ENCODE assay signal across 20 mouse cellular contexts in the genomic region with DNA sequence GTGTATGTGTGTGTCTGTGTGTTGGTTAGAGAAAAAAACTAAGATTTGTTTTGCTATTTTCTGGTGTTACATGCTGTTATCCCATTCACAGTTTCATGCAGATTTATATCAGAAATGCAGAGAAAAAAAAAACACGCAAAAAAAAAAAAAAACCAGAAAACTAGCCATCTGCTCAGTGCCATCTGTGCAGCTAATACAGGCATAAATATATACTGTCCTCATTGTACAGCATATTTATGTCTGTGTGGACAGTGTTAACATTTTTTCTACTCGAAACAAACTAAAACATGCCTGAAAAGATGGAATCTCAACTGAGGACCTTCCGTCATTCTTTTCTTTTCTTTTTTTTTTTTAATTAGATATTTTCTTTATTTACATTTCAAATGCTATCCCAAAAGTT.
"Had no signal": no experiment of that assay in that cellular context is flagged by ENCODE, and none has a peak within 500 bp of the region (broad histone marks: within the 10 kb centered on the region; RNA-seq: fewer than 3 reads in every experiment).

No protein-coding gene starts in this region.

- DNase-seq: kidney, adult 8-10 months; kidney, postnatal 10 days; kidney, postnatal 4 days; layer of hippocampus, adult 9-11 months; liver, postnatal 0 days; lung, embryonic 14.5 days; thymus, postnatal 25 days had no signal

- H3K9ac ChIP-seq: kidney, embryonic 15.5 days; limb, embryonic 12.5 days; limb, embryonic 15.5 days; liver, embryonic 14.5 days; liver, postnatal 0 days; lung, embryonic 14.5 days; midbrain, embryonic 13.5 days; neural tube, embryonic 13.5 days had no signal

- H3K4me2 ChIP-seq: kidney, embryonic 15.5 days; limb, embryonic 12.5 days; limb, embryonic 15.5 days; liver, embryonic 11.5 days; lung, embryonic 14.5 days; midbrain, embryonic 13.5 days; neural tube, embryonic 13.5 days had no signal

- H3K27ac ChIP-seq: kidney, embryonic 15.5 days; layer of hippocampus, adult 2 months; limb, embryonic 12.5 days; limb, embryonic 15.5 days; liver, embryonic 14.5 days; macrophage; midbrain, embryonic 10.5 days; midbrain, embryonic 13.5 days; neural tube, embryonic 13.5 days had no signal

- H3K36me3 ChIP-seq: kidney, embryonic 15.5 days; limb, embryonic 12.5 days; limb, embryonic 15.5 days; midbrain, embryonic 10.5 days; midbrain, embryonic 13.5 days had no signal

- H3K4me1 ChIP-seq: kidney, embryonic 15.5 days; limb, embryonic 12.5 days; limb, embryonic 15.5 days; midbrain, embryonic 10.5 days; midbrain, embryonic 13.5 days; neural tube, embryonic 13.5 days had no signal

- H3K4me3 ChIP-seq: kidney, embryonic 15.5 days; layer of hippocampus, adult 2 months; limb, embryonic 12.5 days; limb, embryonic 15.5 days; midbrain, embryonic 10.5 days; midbrain, embryonic 13.5 days; myocyte; neural tube, embryonic 13.5 days had no signal

- ATAC-seq: liver, postnatal 0 days; lung, postnatal 0 days; midbrain, embryonic 13.5 days; midbrain, embryonic 16.5 days had no signal

- H3K27me3 ChIP-seq: kidney, embryonic 15.5 days; limb, embryonic 12.5 days; limb, embryonic 15.5 days; midbrain, embryonic 13.5 days; neural tube, embryonic 13.5 days had no signal
